Mouse (Mus musculus) hindlimb bud, embryonic 11.5 days (tissue): Measurements from ENCODE around the gene Vps52.
"Not testable (repeated sequence)": the region's sequence is repeated elsewhere in the genome, so short reads cannot be mapped to it uniquely, and the experiment has no call there.

Experiments used
- DNase-seq: peaks from one replicate; pipeline ENCODE4 v3.0.0-alpha.2; 2012; ENCODE audit warnings: low read depth, low spot score; ENCODE audit errors: extremely low spot score

The Vps52 gene

GRCm38 (mm10) chr17:33999341-34000149, 43.9 kb downstream of the Vps52 start:
- DNase-seq = no peak

GRCm38 (mm10) chr17:34000150-34000537, 44.5 kb downstream of the Vps52 start, which contains the start of gene H2-K1:
H2-K1 (minus strand) TSS chr17:34000347.
- peak; percentile 44 for DNase-seq

DNA sequence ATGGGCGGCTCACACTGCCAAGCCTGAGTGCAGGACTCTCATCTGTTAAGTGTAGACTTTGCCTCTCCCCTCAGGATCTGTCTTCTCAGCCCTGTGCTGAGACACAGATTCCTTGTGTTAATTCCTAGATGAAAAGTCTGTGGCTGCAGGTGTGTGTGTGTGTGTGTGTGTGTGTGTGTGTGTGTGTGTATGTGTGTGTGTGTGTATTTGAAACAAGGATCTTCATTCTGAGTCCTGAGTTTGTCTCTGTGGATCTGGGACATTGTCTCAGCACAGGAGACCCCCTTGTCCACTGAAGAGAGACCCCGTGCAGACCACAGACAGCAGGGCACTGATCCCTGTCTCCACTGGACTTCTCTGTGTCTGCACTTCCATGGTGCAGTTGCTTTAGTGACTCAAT, 45.2 kb downstream of the Vps52 start:
- DNase-seq = not testable (repeated sequence)

- DNase-seq = no peak
Observed at GRCm38 (mm10) chr17:34003426-34003825, 47.8 kb downstream of the Vps52 start.

GRCm38 (mm10) chr17:34006570-34006969, 51.0 kb downstream of the Vps52 start:
- no peak for DNase-seq

GRCm38 (mm10) chr17:34010156-34010555, 54.5 kb downstream of the Vps52 start:
- DNase-seq = no peak

DNA sequence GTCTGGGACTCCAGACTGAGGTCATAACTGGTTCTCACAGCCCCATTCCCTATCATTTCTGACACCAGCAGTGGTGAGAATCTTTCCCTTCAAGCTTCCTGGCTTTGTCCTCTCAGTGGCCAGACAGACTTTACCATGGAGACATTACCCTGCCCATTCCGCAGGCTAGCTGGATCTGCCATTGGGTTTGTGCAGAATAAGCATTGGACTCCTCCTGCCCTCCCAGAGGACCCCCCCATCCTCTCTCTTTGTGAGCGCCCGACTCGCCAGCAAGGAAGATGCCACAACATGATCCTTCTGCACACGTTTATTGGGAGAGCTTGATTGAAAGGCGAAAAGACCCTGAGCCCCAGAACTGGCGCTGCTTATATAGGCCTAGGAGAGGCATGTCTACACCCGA, 57.8 kb downstream of the Vps52 start:
- DNase-seq = no peak
